Mouse (Mus musculus) MEL (cell line): ENCODE results near the gene Eif2b1.
A peak's percentile ranks its signal among the peaks of the same experiment; 100 is the strongest.
"Not testable (repeated sequence)": the region's sequence is repeated elsewhere in the genome, so short reads cannot be mapped to it uniquely, and the experiment has no call there.

Source experiments
- CTCF ChIP-seq, 3 experiments: IDR thresholded peaks in 2 of 3; conservative IDR thresholded peaks in 1 of 3; 2 replicates each; pipeline ENCODE4 v1.5.1; 2011 to 2012; ENCODE audit warnings: low read length in 3 of 3, low read depth in 2 of 3, mild to moderate bottlenecking in 2 of 3, improper control_type of control experiment in 1 of 3, inconsistent platforms in 1 of 3, mixed read lengths in 1 of 3, moderate library complexity in 1 of 3; ENCODE audit not compliant: control insufficient read depth in 1 of 3, insufficient read depth in 1 of 3, poor library complexity in 1 of 3, severe bottlenecking in 1 of 3
- E2F4 ChIP-seq: IDR thresholded peaks from 2 replicates; pipeline ENCODE4 v1.6.1; 2011; ENCODE audit warnings: low read depth, low read length, improper control_type of control experiment, borderline replicate concordance
- ETS1 ChIP-seq: IDR thresholded peaks from 2 replicates; pipeline ENCODE4 v1.6.1; 2012; ENCODE audit warnings: low read depth, mild to moderate bottlenecking, inconsistent platforms, low read length, improper control_type of control experiment, moderate library complexity
- MAX ChIP-seq: IDR thresholded peaks from 2 replicates; pipeline ENCODE4 v1.6.1; 2011; ENCODE audit warnings: low read length, improper control_type of control experiment
- POLR2A ChIP-seq, 2 experiments: IDR thresholded peaks; 2 replicates each; pipeline ENCODE4 v1.6.1; 2011 to 2012; ENCODE audit warnings: low read length in 2 of 2, mild to moderate bottlenecking in 2 of 2, control low read depth in 1 of 2, improper control_type of control experiment in 1 of 2, low read depth in 1 of 2, moderate library complexity in 1 of 2; ENCODE audit not compliant: control insufficient read depth in 1 of 2, insufficient read depth in 1 of 2, poor library complexity in 1 of 2
- RCOR1 ChIP-seq: IDR thresholded peaks from 2 replicates; pipeline ENCODE4 v1.6.1; 2012; ENCODE audit warnings: low read depth, mild to moderate bottlenecking, inconsistent platforms, low read length, improper control_type of control experiment
- TAL1 ChIP-seq: IDR thresholded peaks from 2 replicates; pipeline ENCODE4 v1.6.1; 2012; ENCODE audit warnings: mild to moderate bottlenecking, inconsistent platforms, low read length, moderate library complexity, mixed read lengths
- UBTF ChIP-seq: IDR thresholded peaks from 2 replicates; pipeline ENCODE4 v1.6.1; 2012; ENCODE audit warnings: low read depth, mild to moderate bottlenecking, inconsistent platforms, low read length, improper control_type of control experiment, moderate library complexity, borderline replicate concordance; ENCODE audit not compliant: insufficient read depth
- USF2 ChIP-seq, 2 experiments: IDR thresholded peaks; 2 replicates each; pipeline ENCODE4 v1.6.1; 2011 to 2012; ENCODE audit warnings: improper control_type of control experiment in 2 of 2, low read length in 2 of 2, borderline replicate concordance in 1 of 2, inconsistent platforms in 1 of 2, low read depth in 1 of 2, mild to moderate bottlenecking in 1 of 2; ENCODE audit not compliant: insufficient read depth in 1 of 2
- ZC3H11A ChIP-seq: IDR thresholded peaks from 2 replicates; pipeline ENCODE4 v1.6.1; 2012; ENCODE audit warnings: low read depth, mild to moderate bottlenecking, inconsistent platforms, low read length, improper control_type of control experiment

GRCm38 (mm10) chr5:124551349-124552093 lies 27.4 kb downstream of the Eif2b1 start:
- not testable (repeated sequence) for TF ChIP-seq RCOR1; ETS1; ZC3H11A; MAX; POLR2A (IDR thresholded peaks at IDR 0.05; ENCODE audit: control insufficient read depth in 1 of 2, insufficient read depth in 1 of 2, low read depth in 1 of 2, low read length in 2 of 2, poor library complexity in 1 of 2); UBTF; E2F4; USF2 (IDR thresholded peaks at IDR 0.05; ENCODE audit: borderline replicate concordance in 1 of 2, insufficient read depth in 1 of 2, low read depth in 1 of 2, low read length in 2 of 2); TAL1
- peak in 1 of 3 experiments; percentile 22; a peak in 2 of 6 replicates for TF ChIP-seq CTCF (IDR thresholded peaks at IDR 0.05 in 2 of 3, conservative IDR thresholded peaks at IDR 0.05 in 1 of 3; ENCODE audit: control insufficient read depth in 1 of 3, insufficient read depth in 1 of 3, low read depth in 2 of 3, low read length in 3 of 3, poor library complexity in 1 of 3, severe bottlenecking in 1 of 3)
